Mouse (Mus musculus): Measurements from ENCODE around the gene Ecel1.
A peak's percentile ranks its signal among the peaks of the same experiment; 100 is the strongest.

The Ecel1 gene

GRCm38 (mm10) chr1:87156199-87156587 is at the start of gene Ecel1:
TSS of gene Ecel1 (minus strand) at chr1:87156521.
- DNase-seq = no peak

- no peak for DNase-seq
These were observed 49.2 kb upstream of the Ecel1 start for GRCm38 (mm10) chr1:87205502-87205901.

- no peak for DNase-seq
These were observed 48.7 kb upstream of the Ecel1 start for GRCm38 (mm10) chr1:87205038-87205437.

DNA sequence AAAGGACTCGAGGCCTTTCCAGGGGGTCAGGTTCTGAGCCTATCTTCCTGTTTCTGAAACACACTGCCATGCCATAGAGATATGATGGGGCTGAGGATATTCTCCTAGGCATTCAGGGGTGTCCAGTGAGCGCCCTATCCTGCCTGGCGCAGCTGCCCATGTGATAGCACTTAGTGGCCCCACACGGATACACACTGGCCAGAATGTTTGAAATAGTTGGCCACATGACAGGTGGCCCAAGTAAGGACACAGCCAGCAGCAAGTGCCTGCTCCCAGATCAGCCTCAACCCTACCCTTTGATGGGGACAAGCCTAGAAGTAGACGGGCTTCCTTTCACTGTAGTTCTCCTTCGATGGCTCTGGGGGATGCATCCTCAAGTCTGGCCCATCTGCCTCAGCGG is 48.1 kb upstream of the Ecel1 start, which contains the start of gene Chrng:
Gene Chrng (plus strand): TSS at position 193 of the 400 bp plus-strand sequence.
- no peak for DNase-seq

DNA sequence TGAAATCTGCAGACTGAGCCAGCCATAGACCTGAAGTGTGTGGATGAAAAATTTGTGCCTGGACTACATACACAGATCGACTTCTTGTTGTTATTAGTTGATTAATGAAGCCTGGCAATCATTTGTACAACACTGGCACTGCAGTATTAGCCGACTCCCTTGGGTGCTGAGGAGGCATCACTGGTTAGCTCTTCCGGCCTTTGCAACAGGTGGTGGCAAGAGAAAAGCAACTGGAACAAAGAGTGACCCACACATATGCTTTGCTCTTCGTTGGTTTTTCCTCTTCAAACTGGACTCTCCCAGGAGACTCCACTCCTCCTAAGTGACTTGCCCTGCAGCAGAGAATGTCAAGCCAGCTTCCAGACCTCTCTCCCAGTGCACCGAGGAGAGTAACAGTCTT is 47.5 kb upstream of the Ecel1 start:
- no peak for DNase-seq

DNA sequence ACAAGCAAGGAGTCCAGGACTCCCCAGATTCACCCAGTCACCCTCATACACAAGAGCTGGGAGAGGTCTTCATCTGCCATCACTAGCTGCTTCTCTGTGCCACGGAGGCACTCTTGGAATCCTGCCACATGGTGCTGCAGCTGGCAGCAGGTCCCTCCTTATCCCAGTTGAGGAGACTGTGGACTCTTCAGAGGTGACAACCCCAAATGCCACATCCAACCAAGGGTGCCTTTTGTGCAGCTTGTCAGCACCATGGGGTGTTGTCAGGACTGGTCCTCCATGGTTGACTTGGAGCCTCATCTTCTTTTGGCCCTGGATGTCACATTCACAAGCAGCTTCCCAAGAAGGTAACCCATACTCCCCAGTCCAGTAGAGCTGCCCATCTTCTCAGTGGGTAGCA is 45.5 kb upstream of the Ecel1 start:
- DNase-seq = no peak

- no peak for DNase-seq
These were observed 44.5 kb upstream of the Ecel1 start for GRCm38 (mm10) chr1:87200811-87201210.

GRCm38 (mm10) chr1:87198119-87199065 is 42.1 kb upstream of the Ecel1 start:
- DNase-seq = no peak

DNA sequence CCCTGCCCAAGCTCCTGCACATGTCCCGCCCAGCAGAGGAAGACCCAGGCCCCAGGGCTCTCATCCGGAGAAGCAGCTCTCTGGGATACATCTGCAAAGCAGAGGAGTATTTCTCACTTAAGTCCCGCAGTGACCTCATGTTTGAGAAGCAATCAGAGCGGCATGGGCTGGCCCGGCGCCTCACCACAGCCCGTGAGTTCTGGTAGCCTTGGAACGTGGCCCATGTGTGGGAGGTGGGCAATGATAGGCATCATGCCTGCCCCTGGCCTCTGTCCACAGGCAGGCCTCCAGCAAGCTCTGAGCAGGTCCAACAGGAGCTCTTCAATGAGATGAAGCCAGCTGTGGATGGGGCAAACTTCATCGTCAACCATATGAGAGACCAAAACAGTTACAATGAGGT is 41.0 kb upstream of the Ecel1 start:
- no peak for DNase-seq

DNA sequence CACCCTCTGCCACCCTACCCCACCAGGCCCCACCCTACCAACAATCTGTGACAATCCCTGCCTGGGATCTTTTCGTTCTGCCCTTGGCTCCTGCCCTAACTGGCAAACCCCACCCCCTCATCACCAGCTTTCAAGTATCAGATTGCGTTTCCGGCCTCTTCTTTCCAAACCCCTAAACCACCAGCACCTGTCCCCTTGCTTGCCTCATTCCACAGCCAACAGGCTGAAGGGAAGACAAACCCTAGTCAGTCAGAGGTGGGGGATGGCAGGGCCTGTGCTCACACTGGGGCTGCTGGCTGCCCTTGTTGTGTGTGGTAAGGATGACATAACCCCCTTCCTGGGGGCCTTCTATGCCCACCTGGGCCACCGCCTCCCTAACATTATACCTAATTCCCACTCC is 34.1 kb upstream of the Ecel1 start, which contains the start of gene Chrnd:
Gene Chrnd (plus strand): TSS at position 179 of the 400 bp plus-strand sequence.
- no peak for DNase-seq

GRCm38 (mm10) chr1:87187037-87187355 is 30.7 kb upstream of the Ecel1 start:
- DNase-seq = peak; percentile 19 to 58

- no peak for DNase-seq
These were observed 30.1 kb upstream of the Ecel1 start for GRCm38 (mm10) chr1:87186261-87187036.

GRCm38 (mm10) chr1:87185526-87185925 is 29.2 kb upstream of the Ecel1 start:
- DNase-seq = no peak

DNA sequence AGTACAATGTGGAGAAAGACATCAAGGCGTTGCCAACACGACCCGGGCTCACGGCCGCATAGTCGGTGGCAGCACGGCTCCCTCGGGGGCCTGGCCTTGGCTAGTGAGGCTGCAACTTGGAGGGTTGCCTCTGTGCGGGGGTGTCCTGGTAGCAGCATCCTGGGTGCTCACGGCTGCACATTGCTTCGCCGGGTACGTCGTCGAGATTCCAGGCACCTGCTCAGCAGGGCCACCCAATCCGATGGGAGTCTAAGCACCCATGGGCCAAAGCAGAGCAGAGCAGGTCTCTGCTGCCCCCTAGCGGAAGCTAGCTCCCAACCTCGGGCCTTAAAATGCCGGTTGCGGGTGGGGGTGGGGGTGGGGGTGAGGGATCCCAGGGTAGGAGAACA is 28.4 kb upstream of the Ecel1 start:
- peak; percentile 24 to 68 for DNase-seq

DNA sequence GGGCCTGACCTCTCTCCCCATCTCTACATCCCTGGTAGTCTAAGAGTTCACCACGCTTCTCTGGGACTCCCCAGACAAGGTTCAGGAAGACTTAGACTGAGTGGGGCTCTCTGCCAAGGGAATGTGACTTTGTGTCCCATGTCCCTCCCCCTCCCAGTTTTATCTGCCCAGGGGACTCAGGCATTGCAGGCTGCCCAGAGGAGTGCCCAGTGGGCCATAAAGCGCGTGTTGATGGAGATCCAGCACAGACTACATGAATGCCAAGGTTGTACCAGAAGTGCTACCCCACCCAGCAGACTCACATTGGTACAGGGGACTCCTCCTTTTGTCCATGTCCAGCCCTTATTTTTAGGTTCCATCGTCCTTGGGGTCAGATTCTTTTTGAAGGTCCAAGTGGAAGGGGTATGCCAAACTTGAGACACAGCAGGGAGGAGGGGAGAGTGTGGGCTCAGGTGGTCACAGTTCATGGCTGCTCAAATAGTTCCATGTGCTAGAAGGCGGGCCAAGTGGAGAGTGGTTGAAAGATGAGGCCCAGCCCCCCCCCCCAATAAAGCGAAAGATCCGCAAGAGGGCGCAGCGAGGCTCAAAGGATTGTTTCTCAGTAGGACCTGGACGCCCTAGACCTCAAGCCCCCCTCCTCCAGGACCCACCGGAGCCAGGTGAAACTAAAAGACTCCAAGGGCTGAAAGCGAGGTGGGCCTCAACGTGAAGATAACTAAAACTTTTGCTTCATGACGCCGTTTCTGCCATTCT is 27.9 kb upstream of the Ecel1 start:
- no peak for DNase-seq

GRCm38 (mm10) chr1:87183013-87183412 is 26.7 kb upstream of the Ecel1 start, which contains the start of gene Prss56:
TSS of gene Prss56 (plus strand) at chr1:87183313.
- no peak for DNase-seq

GRCm38 (mm10) chr1:87180896-87181295 is 24.6 kb upstream of the Ecel1 start:
- DNase-seq = no peak

GRCm38 (mm10) chr1:87175852-87176292 is 19.6 kb upstream of the Ecel1 start:
- DNase-seq = no peak

DNA sequence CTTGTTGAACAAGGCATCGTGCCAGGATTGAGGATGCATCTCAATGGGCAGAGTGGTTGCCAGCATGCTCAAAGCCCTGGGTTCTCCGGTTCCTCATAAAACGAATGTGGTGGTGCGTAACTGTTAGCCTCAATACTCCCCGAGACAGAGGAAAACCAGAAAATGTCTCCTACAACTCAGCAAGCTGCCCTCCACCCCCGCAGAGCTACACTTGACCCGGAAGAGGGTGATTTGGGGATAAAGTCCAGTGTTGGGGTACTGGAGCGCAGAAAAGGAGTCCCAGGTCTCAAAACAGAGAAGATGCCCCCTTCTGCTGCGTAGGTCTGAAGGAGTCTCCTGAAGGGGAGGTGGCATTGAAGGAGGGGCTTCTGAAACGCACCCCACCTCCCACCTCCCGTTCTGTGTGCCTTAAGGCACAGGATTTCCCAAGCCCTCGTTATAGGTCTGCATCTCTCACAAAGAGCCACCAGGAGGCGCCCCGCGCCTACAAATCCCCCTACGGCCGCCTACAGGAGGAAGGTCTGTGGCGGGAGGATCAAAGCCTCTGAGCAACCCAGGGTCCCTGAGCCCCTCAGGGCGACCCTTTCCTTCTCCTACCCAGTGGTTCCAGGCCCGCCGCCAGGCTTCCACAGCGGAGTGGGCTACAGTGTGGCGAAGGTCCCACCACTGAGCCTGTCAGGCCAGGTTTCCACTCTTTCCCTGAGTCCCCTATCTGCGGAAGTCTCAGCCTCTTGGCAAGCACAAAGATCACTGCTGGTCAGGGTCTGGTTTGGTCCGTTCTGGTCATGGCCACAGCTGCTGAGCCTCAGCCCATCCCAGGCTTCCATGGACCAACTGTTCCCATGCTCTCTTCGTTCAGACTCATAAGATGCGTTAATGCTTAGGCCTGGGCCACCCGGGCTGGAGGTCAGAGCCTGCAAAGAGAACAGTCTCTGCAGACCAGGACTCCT is 18.0 kb upstream of the Ecel1 start:
- peak; percentile 21 to 47 for DNase-seq

- no peak for DNase-seq
These were observed 16.0 kb upstream of the Ecel1 start for GRCm38 (mm10) chr1:87172316-87172715.

GRCm38 (mm10) chr1:87171312-87171711 is 15.0 kb upstream of the Ecel1 start:
- DNase-seq = no peak

GRCm38 (mm10) chr1:87170458-87170857 is 14.1 kb upstream of the Ecel1 start:
- DNase-seq = no peak
